Mouse (Mus musculus): Measurements from ENCODE around the gene Srsf3. TPM values are rescaled to one million over a fixed set of nuclear protein-coding genes. Genes with fewer than 3 reads are reported as not detected.
"Not testable (repeated sequence)": the region's sequence is repeated elsewhere in the genome, so short reads cannot be mapped to it uniquely, and the experiment has no call there.

The Srsf3 gene
- 100 to 1,000 TPM; 152 to 159 TPM for total RNA-seq (2021)

DNA sequence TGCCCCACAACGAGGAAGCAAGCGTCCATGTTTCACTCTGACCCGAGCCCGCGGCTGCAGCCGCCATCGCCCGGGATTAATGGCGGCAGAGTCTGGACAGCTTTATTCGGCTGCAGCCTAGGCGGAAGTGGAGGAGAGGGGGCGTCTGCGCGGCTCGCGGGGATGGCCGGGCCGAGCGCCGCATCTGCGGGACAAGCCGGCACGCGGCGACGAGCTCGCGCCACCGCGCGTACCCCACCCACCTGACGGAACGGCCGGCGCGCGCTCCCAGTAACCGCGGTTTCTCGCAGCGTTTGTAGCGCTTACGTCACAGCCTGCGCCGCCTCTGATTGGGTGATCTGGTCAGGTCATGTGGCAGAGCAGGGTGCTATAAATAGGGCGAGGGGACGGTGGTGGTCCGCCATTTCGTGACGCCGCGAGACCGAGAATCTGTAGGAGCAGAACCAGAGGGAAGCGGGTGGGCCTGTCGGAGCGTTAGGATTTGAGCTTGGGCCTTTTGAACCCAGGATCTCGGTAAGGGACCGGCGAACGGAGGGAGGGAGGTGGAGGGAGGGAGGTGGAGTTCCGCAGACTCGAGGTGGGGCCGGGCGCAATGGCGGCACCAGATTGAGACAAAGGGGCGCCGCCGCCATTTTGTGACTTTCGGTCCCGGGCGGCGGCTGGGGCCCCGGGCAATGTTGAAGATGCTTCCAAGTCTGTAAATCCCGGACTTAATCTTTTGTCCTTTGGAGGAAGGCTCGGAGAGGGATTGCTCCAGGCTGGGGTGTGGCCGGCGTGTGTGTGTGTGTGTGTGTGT, at the start of gene Srsf3:
Gene Srsf3 (plus strand): TSS at position 355 of the 796 bp plus-strand sequence.
- intact Hi-C loops (cut with DNase I), result no loop called here

DNA sequence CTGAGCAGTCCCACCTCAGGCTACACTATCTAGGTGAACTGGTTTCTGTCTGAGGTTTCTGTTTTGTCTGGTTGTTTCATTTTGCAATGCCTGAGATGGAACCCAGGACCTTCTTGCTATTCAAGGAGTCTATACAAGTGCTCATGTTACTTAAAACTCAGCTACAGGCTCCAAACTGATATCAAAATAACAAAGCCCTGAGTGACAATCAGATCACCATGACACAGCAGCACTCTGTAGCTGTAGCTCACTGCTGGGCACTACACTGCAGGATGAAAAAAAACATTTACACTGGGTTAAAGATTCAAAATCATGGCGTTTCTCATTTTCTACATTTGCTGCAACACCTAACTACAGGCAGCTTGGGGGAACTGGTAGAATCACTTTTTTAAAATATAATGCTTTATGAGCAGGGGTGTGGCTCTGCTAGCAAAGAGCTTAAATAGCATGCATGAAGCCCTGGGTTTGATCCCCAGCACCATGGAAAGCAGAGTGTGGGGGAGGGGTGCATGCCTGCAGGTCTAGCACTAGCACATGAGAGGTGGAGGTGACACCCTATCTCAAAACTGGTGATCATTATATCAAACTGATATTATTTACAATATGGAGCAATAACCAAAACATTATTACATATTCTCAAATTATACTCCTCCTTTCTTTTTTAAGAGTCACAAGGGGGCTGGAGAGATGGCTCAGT, 47.6 kb upstream of the Srsf3 start:
- no peak for DNase-seq
- intact Hi-C loops (cut with DNase I), result loop anchor here (5.0 kb wide), 1 partner anchor 112 kb away; no protein-coding TSS in a partner anchor

More for the DNA sequence above, at the start of gene Srsf3:
- DNase-seq, result peak; percentile 99

DNA sequence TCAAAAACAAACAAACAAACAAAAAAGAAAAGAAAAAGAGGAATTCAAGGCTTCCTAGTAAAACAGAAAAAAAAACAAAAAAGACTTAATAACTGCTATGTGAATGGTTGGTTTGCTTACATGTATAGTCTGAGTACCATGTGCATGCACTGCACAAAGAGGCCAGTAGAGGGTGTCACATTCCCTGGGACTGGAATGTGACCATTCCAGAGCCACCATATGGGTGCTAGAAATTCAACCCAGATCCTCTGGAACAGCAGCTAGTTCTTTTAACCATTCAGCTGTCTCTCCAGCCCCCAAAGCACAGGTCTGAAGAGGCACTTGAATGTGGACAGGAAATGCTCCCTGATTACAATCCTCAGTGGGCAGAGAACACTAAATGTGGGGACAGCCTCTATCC, 45.6 kb upstream of the Srsf3 start:
- peak in 1 of 2 experiments; percentile 28 for DNase-seq
- intact Hi-C loops (cut with DNase I), result loop anchor here (2.0 to 5.0 kb wide), 3 partner anchors 36 to 184 kb away; no protein-coding TSS in a partner anchor

DNA sequence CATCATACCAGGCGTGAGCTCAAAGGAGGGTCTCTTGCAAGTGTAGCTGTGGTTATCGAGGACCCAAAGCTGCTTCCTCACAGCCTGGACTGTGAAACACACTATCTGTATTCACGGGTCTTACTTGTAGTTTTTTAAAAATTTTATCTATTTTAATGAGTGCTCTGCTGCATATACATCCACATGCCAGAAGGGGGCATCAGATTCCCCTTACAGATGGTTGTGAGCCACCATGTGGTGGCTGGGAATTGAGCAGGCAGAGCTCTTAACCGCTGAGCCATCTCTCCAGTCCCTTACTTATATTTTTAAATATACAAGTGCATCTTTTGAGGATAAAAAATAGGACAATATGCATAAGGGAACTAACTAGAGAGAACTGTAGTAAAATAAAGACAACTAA, 44.7 kb upstream of the Srsf3 start:
- DNase-seq, result peak; percentile 22 to 53
- intact Hi-C loops (cut with DNase I), result loop anchor here (2.0 to 5.0 kb wide), 3 partner anchors 35 to 183 kb away; no protein-coding TSS in a partner anchor

DNA sequence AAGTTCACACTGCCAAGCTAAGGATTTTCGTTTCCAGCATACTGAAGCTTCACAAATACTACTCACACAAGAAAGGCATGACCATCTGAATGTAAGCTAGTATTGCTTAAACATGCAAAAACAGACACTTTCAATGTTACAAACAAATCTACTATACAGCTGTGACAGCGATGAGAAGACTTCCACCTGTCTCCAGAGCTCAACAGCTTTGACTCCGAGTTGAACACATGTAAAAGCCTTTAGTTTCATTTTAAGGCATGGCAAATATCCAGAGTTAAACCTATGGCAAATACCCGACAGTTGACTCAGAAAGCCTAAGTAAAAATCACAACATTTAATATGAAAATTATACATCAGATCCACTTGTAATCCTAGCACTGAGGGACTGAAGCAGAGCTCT, 44.1 kb upstream of the Srsf3 start:
- intact Hi-C loops (cut with DNase I), result loop anchor here (5.0 kb wide), 1 partner anchor 109 kb away; no protein-coding TSS in a partner anchor
- no peak for DNase-seq

DNA sequence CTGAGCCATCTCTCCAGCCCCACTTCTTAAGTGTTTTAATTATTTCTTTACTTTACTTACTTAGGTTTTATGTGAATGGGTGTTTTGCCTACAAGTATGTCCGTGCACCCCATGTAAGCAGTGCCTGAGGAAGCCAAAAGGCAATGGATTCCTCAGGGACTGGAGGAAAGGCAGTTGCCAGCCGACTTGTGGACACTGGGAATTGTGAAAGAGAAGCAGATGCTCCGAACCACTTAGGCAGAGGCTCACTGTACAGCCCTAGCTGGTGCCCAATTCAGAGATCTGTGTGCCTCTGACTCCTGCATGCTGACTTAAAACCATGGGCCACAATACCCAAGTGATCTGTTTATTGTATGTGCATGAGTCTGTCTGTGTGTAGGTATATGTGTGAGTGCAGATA, 43.4 kb upstream of the Srsf3 start:
- intact Hi-C loops (cut with DNase I), result loop anchor here (5.0 kb wide), 1 partner anchor 108 kb away; no protein-coding TSS in a partner anchor
- no peak for DNase-seq

GRCm38 (mm10) chr17:28990060-28990459, 42.4 kb upstream of the Srsf3 start:
- no peak for DNase-seq
- intact Hi-C loops (cut with DNase I), result no loop called here

GRCm38 (mm10) chr17:28991286-28991685, 41.1 kb upstream of the Srsf3 start:
- intact Hi-C loops (cut with DNase I), result no loop called here
- DNase-seq, result no peak

GRCm38 (mm10) chr17:28992105-28992504, 40.3 kb upstream of the Srsf3 start:
- peak; percentile 65 to 69 for DNase-seq
- intact Hi-C loops (cut with DNase I), result no loop called here

GRCm38 (mm10) chr17:28993004-28993403, 39.4 kb upstream of the Srsf3 start:
- intact Hi-C loops (cut with DNase I); DNase-seq: not testable (repeated sequence)

DNA sequence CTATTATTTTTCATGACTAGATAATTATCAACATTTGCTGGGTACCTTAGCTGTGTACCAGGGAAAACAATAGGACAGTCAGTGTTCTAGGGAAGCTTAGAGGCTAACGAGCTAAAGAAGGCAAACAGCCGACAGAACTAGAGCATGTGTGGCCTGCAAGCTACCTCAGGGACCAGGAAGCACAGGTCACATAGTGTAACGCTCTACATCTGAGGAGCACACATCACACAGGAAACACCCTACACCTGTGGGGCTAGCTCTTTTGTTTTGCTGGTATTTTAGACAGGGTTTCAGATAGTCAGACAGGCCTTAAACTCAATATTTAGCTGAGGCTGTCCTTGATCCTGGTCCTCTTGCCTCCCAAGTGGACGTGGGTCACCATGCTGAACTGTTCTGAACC, 37.8 kb upstream of the Srsf3 start:
- intact Hi-C loops (cut with DNase I), result no loop called here
- no peak for DNase-seq

DNA sequence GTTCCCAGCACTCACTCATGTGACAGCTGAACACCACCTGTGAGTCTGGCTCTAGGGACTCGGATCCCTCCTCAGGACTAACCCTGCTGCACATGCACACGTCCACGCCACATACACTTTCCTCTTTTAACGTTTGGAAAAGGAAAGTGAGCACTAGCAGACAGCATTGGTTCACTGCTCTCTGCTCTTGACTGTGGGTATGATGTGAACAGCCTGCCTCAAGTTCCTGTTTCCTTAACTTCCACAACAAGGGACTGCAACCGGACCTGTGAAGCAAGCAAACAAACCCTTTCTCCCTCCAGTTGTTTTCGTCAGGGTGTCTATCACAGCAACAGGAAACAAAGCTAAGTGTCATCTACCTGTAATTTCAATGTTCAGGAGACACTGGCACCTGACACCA, 32.0 kb upstream of the Srsf3 start:
- DNase-seq, result no peak
- intact Hi-C loops (cut with DNase I), result no loop called here

DNA sequence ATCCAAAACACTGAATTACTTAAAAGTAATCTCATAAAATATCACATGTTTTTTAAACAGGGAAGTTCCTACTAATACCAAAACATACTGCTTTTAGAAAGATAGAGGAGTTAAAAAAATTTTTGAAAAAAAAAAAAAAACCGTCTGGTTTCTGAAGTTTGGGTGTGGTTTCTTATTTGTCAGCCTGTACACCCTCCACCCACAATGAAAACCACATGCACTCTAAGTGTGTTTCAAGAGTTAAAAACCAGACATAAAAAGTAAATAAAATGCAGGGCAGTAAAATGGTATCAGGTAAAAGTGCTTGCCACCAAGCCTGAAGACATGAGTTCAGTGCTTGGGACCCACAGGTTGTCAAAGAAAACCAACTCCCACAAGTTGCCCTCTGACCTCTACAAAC, 28.7 kb upstream of the Srsf3 start:
- no peak for DNase-seq
- intact Hi-C loops (cut with DNase I), result no loop called here

DNA sequence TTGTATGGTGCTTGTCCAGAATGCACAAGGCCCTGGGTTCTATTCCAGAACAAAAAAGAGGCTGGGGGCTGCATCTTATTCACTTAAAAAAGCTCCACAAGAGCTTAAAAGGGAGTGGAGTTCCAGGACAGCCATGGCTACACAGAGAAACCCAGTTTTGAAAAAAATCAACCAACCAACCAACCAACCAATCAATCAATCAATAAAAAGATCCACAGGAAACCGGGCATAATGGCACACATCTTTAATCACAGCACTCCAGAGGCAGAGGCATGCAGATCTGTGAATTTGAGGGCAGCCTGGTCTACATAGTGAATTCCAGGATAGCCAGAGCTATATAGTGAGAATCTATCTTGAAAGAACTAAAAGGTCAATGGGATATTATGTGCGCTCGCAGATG, 27.4 kb upstream of the Srsf3 start:
- intact Hi-C loops (cut with DNase I), result no loop called here
- DNase-seq, result no peak

DNA sequence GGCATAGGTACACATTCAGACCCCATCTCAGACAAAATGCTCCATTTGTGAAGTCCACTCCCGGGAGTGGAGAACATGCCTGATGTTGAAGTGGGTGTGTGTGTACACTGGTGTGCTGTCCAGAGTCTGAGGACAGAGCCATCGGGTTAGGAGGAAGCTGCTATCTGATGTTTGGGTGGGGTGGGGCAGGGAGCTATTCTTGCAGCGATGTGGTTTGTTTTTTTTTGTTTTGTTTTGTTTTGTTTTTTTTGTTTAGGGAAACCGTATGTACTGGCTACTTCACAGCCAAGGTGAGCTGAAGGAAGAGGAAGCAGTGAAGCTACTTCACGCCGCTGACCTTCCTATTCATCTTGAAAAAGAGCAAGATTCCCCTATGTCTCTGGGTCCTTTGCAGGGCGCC, 25.6 kb upstream of the Srsf3 start:
- DNase-seq, result peak in 1 of 2 experiments; percentile 22
- intact Hi-C loops (cut with DNase I), result no loop called here

DNA sequence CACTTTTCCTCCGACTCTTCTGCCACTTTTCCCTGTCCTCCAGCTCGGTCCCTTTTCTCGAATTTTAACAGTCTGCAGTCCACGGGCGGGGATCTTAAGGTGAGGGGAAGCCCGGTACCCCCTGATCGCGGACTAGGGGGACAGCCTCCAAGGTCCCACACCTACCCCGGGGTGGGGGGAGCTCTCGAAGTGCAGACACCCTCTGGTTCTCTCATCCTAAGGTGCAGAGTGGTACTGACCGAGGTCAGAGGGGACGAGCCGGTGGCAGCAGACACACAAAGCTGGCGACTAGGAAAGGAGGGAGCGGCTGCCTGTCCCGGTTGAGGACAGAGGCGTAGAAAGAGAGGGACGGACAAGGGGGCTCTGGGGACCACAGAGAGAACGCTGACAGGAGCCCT, 25.2 kb upstream of the Srsf3 start:
- no peak for DNase-seq
- intact Hi-C loops (cut with DNase I), result no loop called here

- intact Hi-C loops (cut with DNase I), result no loop called here
Measured at GRCm38 (mm10) chr17:29007641-29008325, 24.6 kb upstream of the Srsf3 start, which contains the start of gene Stk38. Gene Stk38 (minus strand): TSS chr17:29007995.

GRCm38 (mm10) chr17:29008326-29008650, 24.1 kb upstream of the Srsf3 start:
- DNase-seq, result no peak
- intact Hi-C loops (cut with DNase I), result no loop called here

More at GRCm38 (mm10) chr17:29007641-29008325, 24.6 kb upstream of the Srsf3 start, which contains the start of gene Stk38:
- DNase-seq, result peak; percentile 95

GRCm38 (mm10) chr17:29009181-29009580, 23.2 kb upstream of the Srsf3 start:
- no peak for DNase-seq
- intact Hi-C loops (cut with DNase I), result no loop called here

DNA sequence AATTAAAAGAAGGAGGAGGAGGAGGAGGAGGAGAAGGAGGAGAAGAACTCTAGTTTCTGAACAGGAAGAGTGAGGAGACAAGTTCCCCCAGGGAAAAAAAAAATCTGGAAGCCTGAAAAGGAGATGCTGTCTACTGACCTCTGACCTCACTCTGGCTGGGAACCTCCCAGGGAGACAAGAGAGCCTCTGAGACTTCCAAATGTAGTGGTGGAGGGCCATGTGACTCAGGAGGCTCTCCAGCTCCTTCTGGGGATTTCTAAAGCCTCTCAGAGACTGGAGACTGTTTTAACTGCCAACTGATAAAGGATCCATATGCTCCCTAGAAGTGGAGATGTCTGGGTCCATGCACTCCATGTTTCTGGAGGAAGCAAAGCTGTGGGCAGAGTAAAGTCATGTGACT, 18.2 kb upstream of the Srsf3 start:
- intact Hi-C loops (cut with DNase I), result no loop called here
- peak in 1 of 2 experiments; percentile 46 for DNase-seq

DNA sequence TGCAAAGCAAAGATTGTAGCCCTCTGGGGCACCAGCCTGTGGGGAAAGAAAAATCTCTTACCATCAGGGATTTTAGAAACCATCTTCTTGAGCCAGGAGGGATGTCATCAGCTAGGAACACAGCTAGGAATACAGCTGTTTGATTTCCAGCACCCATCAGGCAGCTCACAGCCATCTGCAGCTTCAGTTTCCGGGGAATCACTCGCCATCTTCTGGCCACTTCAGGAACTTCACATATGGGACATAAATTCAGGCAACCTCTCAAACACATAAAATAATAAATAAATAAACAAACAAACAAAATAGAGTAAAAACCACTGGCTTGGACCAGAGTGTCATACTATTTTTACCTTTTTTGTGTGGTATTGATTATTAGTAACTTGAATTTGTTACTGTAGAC, 16.8 kb upstream of the Srsf3 start:
- DNase-seq, result peak; percentile 31 to 64
- intact Hi-C loops (cut with DNase I), result no loop called here

Measured in heart, postnatal 10 days (tissue).